Mouse (Mus musculus) stomach, embryonic 15.5 days (tissue): Measurements from ENCODE around the gene Extl2. TPM values are rescaled to one million over a fixed set of nuclear protein-coding genes. Genes with fewer than 3 reads are reported as not detected.

Source experiments
- ATAC-seq: fragments of 200-750 bp; cut with Nextera tagmentation; 2 replicates; pipeline ENCODE4 v1.8.0; 2017; ENCODE audit warnings: low read depth, moderate number of reproducible peaks, moderate TSS enrichment; ENCODE audit not compliant: insufficient read depth, low FRiP score
- H3K27ac ChIP-seq: fragments of 300-500 bp; sonication (generic); 2 replicates; pipeline ENCODE4 v1.5.1; 2015; ENCODE audit warnings: mild to moderate bottlenecking, inconsistent platforms
- H3K27me3 ChIP-seq: fragments of 300-500 bp; sonication (generic); replicated peaks from 2 replicates; pipeline ENCODE4 v1.6.1; 2015; ENCODE audit warnings: inconsistent platforms
- H3K36me3 ChIP-seq: fragments of 300-500 bp; sonication (generic); 2 replicates; pipeline ENCODE4 v1.6.1; 2015; ENCODE audit warnings: inconsistent platforms
- H3K4me1 ChIP-seq: fragments of 300-500 bp; sonication (generic); 2 replicates; pipeline ENCODE4 v1.6.1; 2015; ENCODE audit warnings: inconsistent platforms
- H3K4me2 ChIP-seq: fragments of 300-500 bp; sonication (generic); 2 replicates; pipeline ENCODE4 v1.6.1; 2015; ENCODE audit warnings: mild to moderate bottlenecking, inconsistent platforms
- H3K4me3 ChIP-seq: fragments of 300-500 bp; sonication (generic); replicated peaks from 2 replicates; pipeline ENCODE4 v1.5.1; 2015; ENCODE audit warnings: inconsistent platforms
- H3K9ac ChIP-seq: fragments of 300-500 bp; sonication (generic); 2 replicates; pipeline ENCODE4 v1.6.1; 2015; ENCODE audit warnings: inconsistent platforms
- H3K9me3 ChIP-seq: fragments of 300-500 bp; sonication (generic); 2 replicates; pipeline ENCODE4 v1.6.1; 2016; ENCODE audit warnings: inconsistent platforms
- WGBS: fragments of 180-500 bp; shearing (Covaris S2); methylation state at CpG from one replicate; pipeline ENCODE4 v1.1.7; 2015; 5-methylcytosine and 5-hydroxymethylcytosine counted together
- polyA plus RNA-seq: library from polyadenylated mRNA; unstranded; fragments of >200 nt; fragmentation: Nextera tagmentation; extraction: Ambion mirVana; gene quantifications from 2 replicates; pipeline ENCODE4 v1.2.1, GENCODE M21; 2015

Gene Extl2
- 20.1 and 20.7 TPM in 2 replicates for polyA plus RNA-seq

GRCm38 (mm10) chr3:116006978-116007940 lies at the start of gene Extl2, which contains the start of gene Slc30a7:
TSS of gene Extl2 (plus strand) at chr3:116007462.
TSS of gene Slc30a7 (minus strand) at chr3:116007406.
- no peaks in the 10 kb centered on the region for H3K9me3 ChIP-seq
- peak within 1 kb of the TSS; percentile 94 for H3K27ac ChIP-seq
- under 1% methylated on average over 67 of the region's 67 CpGs for WGBS
- peak within 1 kb of the TSS; percentile 95 for H3K4me3 ChIP-seq
- H3K27me3 ChIP-seq, result no peaks in the 10 kb centered on the region
- peak within 1 kb of the TSS; percentile 91 for H3K4me2 ChIP-seq
- peak within 1 kb of the TSS; percentile 83 for H3K9ac ChIP-seq
- peaks cover 7% of the 10 kb centered on the region; the same call in 1 of the 2 replicates for H3K4me1 ChIP-seq
- H3K36me3 ChIP-seq, result no peaks in the 10 kb centered on the region
- peak; percentile 93 for ATAC-seq

DNA sequence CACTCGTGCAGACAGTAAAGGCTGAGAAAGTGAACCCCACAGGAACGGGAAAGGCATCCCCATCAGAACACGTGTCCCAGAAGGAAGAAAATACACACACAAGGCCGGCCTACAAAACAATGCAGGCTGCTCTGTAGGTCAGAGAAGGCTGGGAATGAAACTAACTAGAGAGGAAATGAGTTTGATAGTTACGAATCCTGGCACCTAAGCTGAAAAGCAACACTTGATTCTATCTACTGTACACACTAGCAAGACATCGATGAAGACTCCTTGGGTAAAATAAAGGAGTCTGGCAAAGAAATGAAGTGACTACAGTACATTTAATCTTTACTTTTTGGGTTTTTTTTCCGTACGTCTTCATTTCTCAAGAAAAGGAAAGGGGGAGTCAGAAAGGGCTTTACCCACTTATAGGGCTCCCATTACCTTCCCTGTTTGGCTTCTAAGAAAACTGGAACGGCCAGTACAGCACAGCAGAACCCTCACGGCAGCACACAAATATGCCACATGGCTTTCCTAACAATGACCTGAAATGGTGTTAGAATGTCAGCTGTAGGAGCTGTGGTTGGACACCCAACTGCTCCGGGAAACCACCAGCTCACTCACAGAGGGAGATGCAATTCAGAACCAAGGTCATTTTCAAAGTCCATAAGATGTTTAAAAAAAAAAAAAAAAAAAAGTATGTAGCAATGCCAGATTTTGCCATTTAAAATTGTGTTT lies 45.8 kb upstream of the Extl2 start:
- no peaks in the 10 kb centered on the region for H3K9me3 ChIP-seq
- peaks cover 5% of the 10 kb centered on the region; the same call in 1 of the 2 replicates for H3K36me3 ChIP-seq
- 86% methylated on average over 11 of the region's 11 CpGs for WGBS
- H3K4me1 ChIP-seq, result no peaks in the 10 kb centered on the region
- H3K9ac ChIP-seq, result no peak overlapping the region
- no peak overlapping the region for H3K27ac ChIP-seq
- no peaks in the 10 kb centered on the region for H3K27me3 ChIP-seq
- H3K4me2 ChIP-seq, result no peak overlapping the region
- ATAC-seq, result no peak
- no peak overlapping the region for H3K4me3 ChIP-seq

GRCm38 (mm10) chr3:115962028-115962415 lies 45.2 kb upstream of the Extl2 start:
- no peaks in the 10 kb centered on the region for H3K27me3 ChIP-seq
- no peak overlapping the region for H3K27ac ChIP-seq
- H3K36me3 ChIP-seq, result peaks cover 5% of the 10 kb centered on the region; the same call in 1 of the 2 replicates
- no peak for ATAC-seq
- no peak overlapping the region for H3K4me2 ChIP-seq
- H3K4me1 ChIP-seq, result no peaks in the 10 kb centered on the region
- WGBS, result 85% methylated on average over 4 of the region's 4 CpGs
- H3K4me3 ChIP-seq, result no peak overlapping the region
- H3K9ac ChIP-seq, result no peak overlapping the region
- H3K9me3 ChIP-seq, result no peaks in the 10 kb centered on the region

GRCm38 (mm10) chr3:115963597-115963996 lies 43.7 kb upstream of the Extl2 start:
- Histone ChIP-seq H3K9me3 (no peaks in the 10 kb centered on the region), H3K4me2 (no peak overlapping the region), H3K4me1 (no peaks in the 10 kb centered on the region), H3K27ac (no peak overlapping the region), H3K36me3 (peaks cover 4% of the 10 kb centered on the region; the same call in 1 of the 2 replicates), H3K9ac (no peak overlapping the region), H3K27me3 (no peaks in the 10 kb centered on the region), H3K4me3 (no peak overlapping the region)
- 95% methylated on average over 1 of the region's 1 CpGs for WGBS
- no peak for ATAC-seq

DNA sequence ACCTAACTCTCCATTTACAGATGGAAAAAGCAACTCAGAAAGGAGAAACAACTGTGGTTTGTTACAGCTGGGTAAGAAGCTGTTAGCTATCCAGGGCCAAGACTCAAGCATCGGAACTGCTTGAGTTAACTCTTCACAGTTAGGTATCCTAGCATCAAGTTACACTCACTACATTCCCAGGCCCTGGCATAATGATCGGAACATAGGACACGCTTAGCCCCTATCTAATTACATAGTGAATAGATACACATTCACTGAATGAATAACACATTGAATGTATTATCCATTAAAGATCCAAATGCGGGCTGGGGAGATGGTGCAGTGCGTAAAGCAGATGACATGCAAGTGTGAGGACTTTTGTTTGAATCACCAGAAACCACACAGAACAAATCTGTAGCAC lies 43.2 kb upstream of the Extl2 start:
- Histone ChIP-seq H3K9me3 (no peaks in the 10 kb centered on the region), H3K36me3 (peaks cover 4% of the 10 kb centered on the region; the same call in 1 of the 2 replicates), H3K27me3 (no peaks in the 10 kb centered on the region), H3K27ac (no peak overlapping the region), H3K4me3 (no peak overlapping the region), H3K9ac (no peak overlapping the region), H3K4me1 (no peaks in the 10 kb centered on the region), H3K4me2 (no peak overlapping the region)
- no peak for ATAC-seq
- WGBS, result 88% methylated on average over 5 of the region's 5 CpGs

GRCm38 (mm10) chr3:115968745-115969530 lies 38.3 kb upstream of the Extl2 start:
- WGBS, result 84% methylated on average over 10 of the region's 10 CpGs
- Histone ChIP-seq H3K27ac (no peak overlapping the region), H3K4me3 (no peak overlapping the region), H3K27me3 (no peaks in the 10 kb centered on the region), H3K9me3 (no peaks in the 10 kb centered on the region), H3K36me3 (peaks cover 7% of the 10 kb centered on the region), H3K9ac (no peak overlapping the region), H3K4me2 (no peak overlapping the region), H3K4me1 (no peaks in the 10 kb centered on the region)
- ATAC-seq, result no peak

- Histone ChIP-seq H3K4me1 (no peaks in the 10 kb centered on the region), H3K9me3 (no peaks in the 10 kb centered on the region), H3K27me3 (no peaks in the 10 kb centered on the region), H3K4me3 (no peak overlapping the region), H3K9ac (no peak overlapping the region), H3K4me2 (no peak overlapping the region), H3K27ac (no peak overlapping the region), H3K36me3 (peaks cover 12% of the 10 kb centered on the region)
- whole genome bisulfite sequencing, result 92% methylated on average over 20 of the region's 20 CpGs
- no peak for ATAC-seq
Observed at GRCm38 (mm10) chr3:115971045-115971785, 36.0 kb upstream of the Extl2 start.

DNA sequence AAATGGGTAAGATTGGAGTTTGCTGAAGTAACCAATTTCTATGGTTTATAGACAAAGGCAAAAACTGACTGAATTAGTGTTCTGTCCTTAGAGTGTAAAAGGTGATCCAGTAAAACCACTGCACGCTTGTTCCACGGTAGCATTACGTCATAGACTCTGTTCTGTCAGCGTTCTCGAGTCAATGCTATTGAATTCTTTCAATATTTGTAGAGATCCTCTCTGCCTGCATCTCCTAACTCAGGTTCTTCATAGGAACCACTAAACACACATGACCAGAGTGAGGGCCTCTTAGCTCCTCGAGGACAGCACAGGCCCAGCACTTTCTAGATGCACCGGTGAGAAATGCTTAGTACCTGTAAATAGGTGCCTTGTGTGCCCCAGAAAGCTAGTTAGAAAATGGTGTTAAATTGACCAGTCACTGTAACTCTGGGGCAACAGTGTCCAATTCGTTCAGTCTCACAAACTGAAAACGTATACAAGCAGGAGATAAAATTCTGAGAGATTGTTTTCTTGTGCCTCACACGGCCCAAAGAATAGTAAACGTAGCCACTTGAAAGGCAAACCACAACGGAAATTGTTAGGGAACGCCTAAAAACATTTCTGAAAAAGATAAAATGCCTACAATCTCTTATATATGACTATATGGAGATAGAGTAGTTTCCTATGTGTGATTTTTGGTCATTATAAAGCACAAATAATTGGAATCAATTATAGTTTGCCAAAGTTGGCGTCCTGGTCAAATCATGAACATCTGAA lies 35.2 kb upstream of the Extl2 start:
- Histone ChIP-seq H3K36me3 (peaks cover 15% of the 10 kb centered on the region), H3K27ac (no peak overlapping the region), H3K4me3 (no peak overlapping the region), H3K4me2 (no peak overlapping the region), H3K4me1 (no peaks in the 10 kb centered on the region), H3K27me3 (no peaks in the 10 kb centered on the region), H3K9ac (no peak overlapping the region), H3K9me3 (no peaks in the 10 kb centered on the region)
- WGBS, result 92% methylated on average over 14 of the region's 14 CpGs
- no peak for ATAC-seq

DNA sequence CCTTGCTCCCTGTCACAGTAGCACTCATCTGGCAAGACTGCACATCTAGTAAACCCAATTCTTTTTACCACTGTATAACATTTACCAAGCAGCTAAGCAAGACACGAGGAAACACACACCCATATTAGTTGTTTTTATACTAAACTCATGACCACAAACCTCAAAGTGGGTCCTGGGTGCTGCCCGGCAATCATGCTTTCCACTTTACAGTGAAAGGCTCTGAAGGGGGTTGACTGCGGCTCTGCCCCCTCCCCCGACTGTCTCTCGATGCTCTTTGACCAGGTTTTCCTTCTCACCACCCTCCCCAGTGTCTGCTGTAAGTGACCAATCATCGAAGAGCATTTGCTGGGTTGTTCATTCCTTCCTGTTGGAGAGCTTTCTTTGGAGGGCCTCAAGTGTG lies 33.0 kb upstream of the Extl2 start:
- Histone ChIP-seq H3K4me1 (no peaks in the 10 kb centered on the region), H3K4me3 (no peak overlapping the region), H3K9me3 (no peaks in the 10 kb centered on the region), H3K9ac (no peak overlapping the region), H3K27ac (no peak overlapping the region), H3K36me3 (peaks cover 18% of the 10 kb centered on the region), H3K4me2 (no peak overlapping the region), H3K27me3 (no peaks in the 10 kb centered on the region)
- no peak for ATAC-seq
- WGBS, result 85% methylated on average over 6 of the region's 6 CpGs

GRCm38 (mm10) chr3:115974995-115975394 lies 32.3 kb upstream of the Extl2 start:
- no peaks in the 10 kb centered on the region for H3K9me3 ChIP-seq
- H3K4me1 ChIP-seq, result no peaks in the 10 kb centered on the region
- no peak overlapping the region for H3K27ac ChIP-seq
- H3K4me2 ChIP-seq, result no peak overlapping the region
- peaks cover 18% of the 10 kb centered on the region for H3K36me3 ChIP-seq
- WGBS, result 96% methylated on average over 10 of the region's 10 CpGs
- ATAC-seq, result no peak
- no peak overlapping the region for H3K9ac ChIP-seq
- no peak overlapping the region for H3K4me3 ChIP-seq
- no peaks in the 10 kb centered on the region for H3K27me3 ChIP-seq
